In the genomic region with DNA sequence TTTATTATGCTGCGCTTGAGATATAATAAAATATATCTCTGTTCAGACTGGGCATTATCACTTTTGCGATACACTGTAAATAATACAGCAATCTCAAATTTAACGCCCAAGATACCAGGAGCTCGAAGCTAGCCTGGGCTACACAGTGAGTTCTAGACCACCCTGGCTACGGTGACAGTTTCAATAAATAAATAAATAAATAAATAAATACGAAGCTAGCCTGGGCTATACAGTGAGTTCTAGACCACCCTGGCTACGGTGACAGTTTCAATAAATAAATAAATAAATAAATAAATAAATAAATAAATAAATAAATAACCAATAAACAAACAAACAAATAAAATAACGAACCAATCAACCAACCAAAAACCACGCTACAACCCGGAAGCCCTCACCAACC, we compare ENCODE assay signal across 8 mouse cellular contexts. TPM values are rescaled to one million over a fixed set of nuclear protein-coding genes. Genes with fewer than 3 reads are reported as not detected.
A peak's percentile ranks its signal among the peaks of the same experiment; 100 is the strongest.
DNase-seq lines count a peak whose midpoint lies in the region; ATAC-seq lines count a peak whose summit lies in the region.

No protein-coding gene starts in this region.

- H3K4me3 ChIP-seq in kidney, embryonic 15.5 days (replicated peaks), result peak overlapping the region; percentile 84
- H3K4me3 ChIP-seq in brown adipose tissue, adult 24 weeks (ENCODE audit: insufficient read depth, low read depth, low read length), result peak overlapping the region; percentile 94
- peak overlapping the region; percentile 82 for H3K4me3 ChIP-seq in hindbrain, embryonic 14.5 days (replicated peaks; ENCODE audit: low read length)
- peak overlapping the region; percentile 89 for H3K4me3 ChIP-seq in midbrain, embryonic 13.5 days (replicated peaks)

- H3K4me1 ChIP-seq in kidney, embryonic 15.5 days, result peaks cover 14% of the 10 kb centered on the region; the same call in 1 of the 2 replicates
- H3K4me1 ChIP-seq in brown adipose tissue, adult 24 weeks (ENCODE audit: control insufficient read depth, insufficient read depth, insufficient read length, low read length), result no peaks in the 10 kb centered on the region; the same call in 1 of the 2 replicates
- peaks cover 14% of the 10 kb centered on the region; the same call in 1 of the 2 replicates for H3K4me1 ChIP-seq in hindbrain, embryonic 14.5 days (replicated peaks; ENCODE audit: control insufficient read depth, insufficient read depth, low read length)
- H3K4me1 ChIP-seq in midbrain, embryonic 13.5 days (replicated peaks), result peaks cover 21% of the 10 kb centered on the region

- H3K27me3 ChIP-seq in kidney, embryonic 15.5 days, result no peaks in the 10 kb centered on the region
- H3K27me3 ChIP-seq in hindbrain, embryonic 14.5 days (ENCODE audit: control insufficient read depth, insufficient read depth, low read length), result no peaks in the 10 kb centered on the region
- no peaks in the 10 kb centered on the region for H3K27me3 ChIP-seq in midbrain, embryonic 13.5 days

- H3K27ac ChIP-seq in kidney, embryonic 15.5 days, result peak overlapping the region; percentile 75
- H3K27ac ChIP-seq in brown adipose tissue, adult 24 weeks (replicated peaks; ENCODE audit: low read depth, low read length), result peak overlapping the region; percentile 80
- H3K27ac ChIP-seq in hindbrain, embryonic 14.5 days, result peak overlapping the region; percentile 66
- H3K27ac ChIP-seq in midbrain, embryonic 13.5 days, result no peak overlapping the region

- H3K36me3 ChIP-seq in kidney, embryonic 15.5 days, result peaks cover 31% of the 10 kb centered on the region
- peaks cover 31% of the 10 kb centered on the region for H3K36me3 ChIP-seq in hindbrain, embryonic 14.5 days (replicated peaks; ENCODE audit: control insufficient read depth, insufficient read depth)
- peaks cover 14% of the 10 kb centered on the region for H3K36me3 ChIP-seq in midbrain, embryonic 13.5 days

- peak; percentile 77 for ATAC-seq in kidney, embryonic 15.5 days (replicated peaks; ENCODE audit: low FRiP score)
- peak; percentile 67 for ATAC-seq in hindbrain, embryonic 14.5 days (ENCODE audit: low FRiP score)
- ATAC-seq in midbrain, embryonic 13.5 days, result peak; percentile 82
- no peak for ATAC-seq in monocyte, adult 5-6 weeks (replicated peaks; ENCODE audit: insufficient number of reproducible peaks, low FRiP score, low TSS enrichment, poor library complexity, severe bottlenecking)

- DNase-seq in kidney, adult 9 months, result no peak
- no peak for DNase-seq in hindbrain, embryonic 14.5 days (ENCODE audit: low spot score)
- DNase-seq in cerebellum, postnatal 25 days, result no peak
- DNase-seq in gastrocnemius, postnatal 10 days, result no peak

- peak overlapping the region; percentile 62 for H3K4me2 ChIP-seq in kidney, embryonic 15.5 days
- H3K4me2 ChIP-seq in hindbrain, embryonic 14.5 days (replicated peaks), result peak overlapping the region; percentile 59
- H3K4me2 ChIP-seq in midbrain, embryonic 13.5 days (replicated peaks), result peak overlapping the region; percentile 62

- 7% methylated on average over 10 of the region's 10 CpGs for WGBS in kidney, embryonic 15.5 days
- 8% methylated on average over 10 of the region's 10 CpGs for WGBS in hindbrain, embryonic 14.5 days
- WGBS in midbrain, embryonic 13.5 days, result 7% methylated on average over 10 of the region's 10 CpGs

- H3K9ac ChIP-seq in kidney, embryonic 15.5 days, result peak overlapping the region; percentile 93
- H3K9ac ChIP-seq in hindbrain, embryonic 14.5 days, result peak overlapping the region; percentile 77
- H3K9ac ChIP-seq in midbrain, embryonic 13.5 days (replicated peaks), result peak overlapping the region; percentile 77

- no peaks in the 10 kb centered on the region for H3K9me3 ChIP-seq in kidney, embryonic 15.5 days (replicated peaks)
- H3K9me3 ChIP-seq in hindbrain, embryonic 14.5 days (ENCODE audit: control insufficient read depth, low read length), result no peaks in the 10 kb centered on the region
- H3K9me3 ChIP-seq in midbrain, embryonic 13.5 days, result no peaks in the 10 kb centered on the region

RNA-seq across cellular contexts. Expression of a gene that starts 0.5 kb away (rescaled TPM):
- 110 and 127 TPM in 2 replicates for polyA plus RNA-seq in kidney, embryonic 15.5 days (2015; fragmentation: Nextera tagmentation; extraction: Ambion mirVana)
- polyA plus RNA-seq in brown adipose tissue, adult 24 weeks (2012; ENCODE audit: insufficient read depth, insufficient read length, missing spikeins), result 138 and 184 TPM in 2 replicates
- 114 and 122 TPM in 2 replicates for polyA plus RNA-seq in hindbrain, embryonic 14.5 days (2014; fragmentation: Nextera tagmentation; extraction: Ambion mirVana)
- 127 and 135 TPM in 2 replicates for polyA plus RNA-seq in midbrain, embryonic 13.5 days (2015; fragmentation: Nextera tagmentation; extraction: Ambion mirVana)
- total RNA-seq in gastrocnemius, postnatal 10 days (2021), result 10 to 100 TPM; 39.0 to 43.6 TPM
- 66.2 to 102 TPM (median 90.5 TPM) in 3 replicates for total RNA-seq in monocyte, adult 5-6 weeks (2017)

RNA-seq across cellular contexts. Expression of a gene that starts 0.6 kb away (rescaled TPM):
- polyA plus RNA-seq in kidney, embryonic 15.5 days (2015; fragmentation: Nextera tagmentation; extraction: Ambion mirVana), result 184 and 199 TPM in 2 replicates
- polyA plus RNA-seq in brown adipose tissue, adult 24 weeks (2012; ENCODE audit: insufficient read depth, insufficient read length, missing spikeins), result 116 and 128 TPM in 2 replicates
- polyA plus RNA-seq in hindbrain, embryonic 14.5 days (2014; fragmentation: Nextera tagmentation; extraction: Ambion mirVana), result 167 and 185 TPM in 2 replicates
- polyA plus RNA-seq in midbrain, embryonic 13.5 days (2015; fragmentation: Nextera tagmentation; extraction: Ambion mirVana), result 197 and 201 TPM in 2 replicates
- 10 to 100 TPM; 69.7 to 72.3 TPM for total RNA-seq in gastrocnemius, postnatal 10 days (2021)
- total RNA-seq in monocyte, adult 5-6 weeks (2017), result 97.1 to 190 TPM (median 152 TPM) in 3 replicates

RNA-seq across cellular contexts. Expression of a gene that starts 17.5 kb away (rescaled TPM):
- polyA plus RNA-seq in kidney, embryonic 15.5 days (2015; fragmentation: Nextera tagmentation; extraction: Ambion mirVana), result 26.7 and 27.8 TPM in 2 replicates
- 17.0 and 22.0 TPM in 2 replicates for polyA plus RNA-seq in brown adipose tissue, adult 24 weeks (2012; ENCODE audit: insufficient read depth, insufficient read length, missing spikeins)
- polyA plus RNA-seq in hindbrain, embryonic 14.5 days (2014; fragmentation: Nextera tagmentation; extraction: Ambion mirVana), result 40.9 and 42.2 TPM in 2 replicates
- 44.5 and 44.7 TPM in 2 replicates for polyA plus RNA-seq in midbrain, embryonic 13.5 days (2015; fragmentation: Nextera tagmentation; extraction: Ambion mirVana)
- 10 to 100 TPM; 10.5 to 10.7 TPM for total RNA-seq in gastrocnemius, postnatal 10 days (2021)
- total RNA-seq in monocyte, adult 5-6 weeks (2017), result 3.8 to 8.8 TPM (median 5.2 TPM) in 3 replicates
